Mouse (Mus musculus): ENCODE results near the gene Tmcc2. TPM values are rescaled to one million over a fixed set of nuclear protein-coding genes. Genes with fewer than 3 reads are reported as not detected.
A peak's percentile ranks its signal among the peaks of the same experiment; 100 is the strongest.

Tmcc2 gene
- 7.3 and 9.9 TPM in 2 replicates for polyA plus RNA-seq (2015; fragmentation: Nextera tagmentation; extraction: Ambion mirVana)

GRCm38 (mm10) chr1:132390691-132391579 lies at the start of gene Tmcc2:
TSS of gene Tmcc2 (minus strand) at chr1:132391281.
- H3K4me3 ChIP-seq = peak within 1 kb of the TSS; percentile 79
- H3K9me3 ChIP-seq = no peaks in the 10 kb centered on the region
- no peaks in the 10 kb centered on the region for H3K27me3 ChIP-seq
- peaks cover 41% of the 10 kb centered on the region for H3K4me1 ChIP-seq
- peak; percentile 36; the same call in 1 of the 2 replicates for ATAC-seq (ENCODE audit: insufficient number of reproducible peaks, low FRiP score, low TSS enrichment, low read depth)
- H3K36me3 ChIP-seq = no peaks in the 10 kb centered on the region
- H3K4me2 ChIP-seq = peak within 1 kb of the TSS; percentile 88
- H3K27ac ChIP-seq = peak within 1 kb of the TSS; percentile 89
- H3K9ac ChIP-seq = peak within 1 kb of the TSS; percentile 87
- WGBS = under 1% methylated on average over 50 of the region's 50 CpGs

GRCm38 (mm10) chr1:132437389-132437788 lies 46.3 kb upstream of the Tmcc2 start:
- peaks cover 57% of the 10 kb centered on the region for H3K36me3 ChIP-seq
- H3K9ac ChIP-seq = no peak overlapping the region
- 0 out of 2 replicates have a peak, but pooled peaks cover 3% of the 10 kb centered on the region for H3K4me1 ChIP-seq
- H3K27me3 ChIP-seq = no peaks in the 10 kb centered on the region
- no peaks in the 10 kb centered on the region for H3K9me3 ChIP-seq
- ATAC-seq (ENCODE audit: insufficient number of reproducible peaks, low FRiP score, low TSS enrichment, low read depth) = no peak
- no peak overlapping the region for H3K4me3 ChIP-seq
- H3K27ac ChIP-seq = no peak overlapping the region
- H3K4me2 ChIP-seq = no peak overlapping the region
- 83% methylated on average over 5 of the region's 5 CpGs for WGBS

- no peak for ATAC-seq (ENCODE audit: insufficient number of reproducible peaks, low FRiP score, low TSS enrichment, low read depth)
- H3K36me3 ChIP-seq = peaks cover 54% of the 10 kb centered on the region
These were observed 45.9 kb upstream of the Tmcc2 start for GRCm38 (mm10) chr1:132436960-132437359.

GRCm38 (mm10) chr1:132436320-132436958 lies 45.4 kb upstream of the Tmcc2 start:
- Histone ChIP-seq H3K9ac (0 out of 2 replicates have a peak overlapping the region, but pooled peaks have one; percentile 4), H3K27ac (peak overlapping the region; percentile 38), H3K36me3 (peaks cover 49% of the 10 kb centered on the region), H3K4me2 (no peak overlapping the region), H3K9me3 (no peaks in the 10 kb centered on the region), H3K4me1 (peaks cover 8% of the 10 kb centered on the region; the same call in 1 of the 2 replicates), H3K4me3 (no peak overlapping the region), H3K27me3 (no peaks in the 10 kb centered on the region)
- 72% methylated on average over 4 of the region's 4 CpGs for WGBS
- ATAC-seq (ENCODE audit: insufficient number of reproducible peaks, low FRiP score, low TSS enrichment, low read depth) = no peak

More at GRCm38 (mm10) chr1:132436960-132437359, 45.9 kb upstream of the Tmcc2 start:
- Histone ChIP-seq H3K4me1 (peaks cover 3% of the 10 kb centered on the region; the same call in 1 of the 2 replicates), H3K4me2 (no peak overlapping the region), H3K9me3 (no peaks in the 10 kb centered on the region), H3K4me3 (no peak overlapping the region), H3K27ac (peak overlapping the region; percentile 17; the same call in 1 of the 2 replicates), H3K27me3 (no peaks in the 10 kb centered on the region), H3K9ac (no peak overlapping the region)
- 61% methylated on average over 1 of the region's 1 CpGs for WGBS

GRCm38 (mm10) chr1:132434032-132434431 lies 43.0 kb upstream of the Tmcc2 start:
- WGBS = 88% methylated on average over 12 of the region's 12 CpGs
- Histone ChIP-seq H3K27ac (no peak overlapping the region), H3K27me3 (no peaks in the 10 kb centered on the region), H3K4me1 (peaks cover 16% of the 10 kb centered on the region; the same call in 1 of the 2 replicates), H3K4me3 (no peak overlapping the region), H3K4me2 (no peak overlapping the region), H3K36me3 (peaks cover 30% of the 10 kb centered on the region), H3K9ac (no peak overlapping the region), H3K9me3 (no peaks in the 10 kb centered on the region)
- no peak for ATAC-seq (ENCODE audit: insufficient number of reproducible peaks, low FRiP score, low TSS enrichment, low read depth)

- Histone ChIP-seq H3K9ac (no peak overlapping the region), H3K36me3 (peaks cover 30% of the 10 kb centered on the region), H3K4me3 (no peak overlapping the region), H3K9me3 (no peaks in the 10 kb centered on the region), H3K27me3 (no peaks in the 10 kb centered on the region), H3K4me1 (peaks cover 16% of the 10 kb centered on the region; the same call in 1 of the 2 replicates), H3K27ac (no peak overlapping the region), H3K4me2 (no peak overlapping the region)
- no peak for ATAC-seq (ENCODE audit: insufficient number of reproducible peaks, low FRiP score, low TSS enrichment, low read depth)
- 59% methylated on average over 5 of the region's 5 CpGs for WGBS
These were observed 42.3 kb upstream of the Tmcc2 start for GRCm38 (mm10) chr1:132433349-132433748.

GRCm38 (mm10) chr1:132431716-132432115 lies 40.6 kb upstream of the Tmcc2 start:
- no peak for ATAC-seq (ENCODE audit: insufficient number of reproducible peaks, low FRiP score, low TSS enrichment, low read depth)
- Histone ChIP-seq H3K4me2 (no peak overlapping the region), H3K4me1 (peaks cover 16% of the 10 kb centered on the region; the same call in 1 of the 2 replicates), H3K4me3 (no peak overlapping the region), H3K9ac (no peak overlapping the region), H3K27ac (0 out of 2 replicates have a peak overlapping the region, but pooled peaks have one; percentile 6), H3K36me3 (peaks cover 21% of the 10 kb centered on the region), H3K27me3 (no peaks in the 10 kb centered on the region), H3K9me3 (no peaks in the 10 kb centered on the region)
- WGBS = 52% methylated on average over 9 of the region's 9 CpGs

- Histone ChIP-seq H3K36me3 (peaks cover 13% of the 10 kb centered on the region), H3K4me3 (no peak overlapping the region), H3K27ac (no peak overlapping the region), H3K27me3 (no peaks in the 10 kb centered on the region), H3K9me3 (no peaks in the 10 kb centered on the region), H3K9ac (no peak overlapping the region), H3K4me1 (peaks cover 17% of the 10 kb centered on the region; the same call in 1 of the 2 replicates), H3K4me2 (no peak overlapping the region)
- WGBS = 31% methylated on average over 3 of the region's 3 CpGs
- no peak for ATAC-seq (ENCODE audit: insufficient number of reproducible peaks, low FRiP score, low TSS enrichment, low read depth)
These were observed 39.7 kb upstream of the Tmcc2 start for GRCm38 (mm10) chr1:132430818-132431217.

- no peaks in the 10 kb centered on the region for H3K36me3 ChIP-seq
- no peak overlapping the region for H3K27ac ChIP-seq
- H3K9me3 ChIP-seq = no peaks in the 10 kb centered on the region
- H3K27me3 ChIP-seq = no peaks in the 10 kb centered on the region
- no peak overlapping the region for H3K9ac ChIP-seq
- ATAC-seq (ENCODE audit: insufficient number of reproducible peaks, low FRiP score, low TSS enrichment, low read depth) = no peak
- no peak overlapping the region for H3K4me2 ChIP-seq
- no peak overlapping the region for H3K4me3 ChIP-seq
- peaks cover 3% of the 10 kb centered on the region; the same call in 1 of the 2 replicates for H3K4me1 ChIP-seq
These were observed 34.5 kb upstream of the Tmcc2 start for GRCm38 (mm10) chr1:132425600-132425999.

- Histone ChIP-seq H3K27ac (no peak overlapping the region), H3K4me2 (no peak overlapping the region), H3K4me1 (peaks cover 20% of the 10 kb centered on the region), H3K36me3 (no peaks in the 10 kb centered on the region), H3K27me3 (no peaks in the 10 kb centered on the region), H3K9me3 (no peaks in the 10 kb centered on the region), H3K9ac (no peak overlapping the region), H3K4me3 (no peak overlapping the region)
- WGBS = 89% methylated on average over 5 of the region's 5 CpGs
- no peak for ATAC-seq (ENCODE audit: insufficient number of reproducible peaks, low FRiP score, low TSS enrichment, low read depth)
These were observed 32.0 kb upstream of the Tmcc2 start for GRCm38 (mm10) chr1:132422912-132423696.

- Histone ChIP-seq H3K4me3 (no peak overlapping the region), H3K9me3 (no peaks in the 10 kb centered on the region), H3K27ac (no peak overlapping the region), H3K9ac (no peak overlapping the region), H3K4me1 (peaks cover 21% of the 10 kb centered on the region), H3K4me2 (no peak overlapping the region), H3K27me3 (no peaks in the 10 kb centered on the region), H3K36me3 (no peaks in the 10 kb centered on the region)
- 83% methylated on average over 7 of the region's 7 CpGs for WGBS
- ATAC-seq (ENCODE audit: insufficient number of reproducible peaks, low FRiP score, low TSS enrichment, low read depth) = no peak
These were observed 29.6 kb upstream of the Tmcc2 start for GRCm38 (mm10) chr1:132420662-132421061.
